Comparison of ENCODE assay signal across 13 mouse cellular contexts in genomic region chr2:163332368-163333055, GRCm38 (mm10).
DNase-seq lines count a peak whose midpoint lies in the region; ATAC-seq lines count a peak whose summit lies in the region.
"Had no signal": no experiment of that assay in that cellular context is flagged by ENCODE, and none has a peak within 500 bp of the region (broad histone marks: within the 10 kb centered on the region; RNA-seq: fewer than 3 reads in every experiment).

No protein-coding gene starts in this region.

- H3K4me2 ChIP-seq in heart, embryonic 13.5 days: no peak overlapping the region
- H3K4me2 ChIP-seq: kidney, embryonic 15.5 days; limb, embryonic 15.5 days had no signal

- H3K36me3 ChIP-seq in heart, embryonic 13.5 days: peaks cover 34% of the 10 kb centered on the region
- H3K36me3 ChIP-seq: hindbrain, embryonic 10.5 days; kidney, embryonic 15.5 days; limb, embryonic 15.5 days had no signal

- intact Hi-C loops in left cerebral cortex, postnatal 14 days (cut with DNase I): loop anchor here (5.0 kb wide), 1 partner anchor 285 kb away; no protein-coding TSS in a partner anchor

- H3K27me3 ChIP-seq in heart, embryonic 13.5 days (replicated peaks): peaks cover 10% of the 10 kb centered on the region; the same call in 1 of the 2 replicates

- H3K27ac ChIP-seq in heart, embryonic 13.5 days (replicated peaks): peak overlapping the region; percentile 50; the same call in 1 of the 2 replicates
- H3K27ac ChIP-seq: hindbrain, embryonic 10.5 days; kidney, embryonic 15.5 days; limb, embryonic 15.5 days had no signal

- H3K4me1 ChIP-seq in heart, embryonic 13.5 days: peaks cover 17% of the 10 kb centered on the region
- H3K4me1 ChIP-seq: kidney, embryonic 15.5 days; megakaryocyte, embryonic 14.5 days had no signal

- H3K4me3 ChIP-seq in heart, embryonic 13.5 days: no peak overlapping the region
- H3K4me3 ChIP-seq: hindbrain, embryonic 10.5 days; kidney, embryonic 15.5 days; limb, embryonic 15.5 days; megakaryocyte, embryonic 14.5 days had no signal

- H3K9me3 ChIP-seq in heart, embryonic 13.5 days: no peaks in the 10 kb centered on the region
- H3K9me3 ChIP-seq: hindbrain, embryonic 10.5 days; kidney, embryonic 15.5 days; limb, embryonic 15.5 days; megakaryocyte, embryonic 14.5 days had no signal

- 31% methylated on average over 13 of the region's 13 CpGs for WGBS in heart, embryonic 13.5 days

- no peak for DNase-seq in heart, adult 18-20 months
- peak; percentile 80 for DNase-seq in brain, adult 2 months (ENCODE audit: low read depth, low spot score)
- DNase-seq in frontal cortex, postnatal 10 days (ENCODE audit: low spot score in 2 of 2): peak; percentile 27 to 33
- DNase-seq in left cerebral cortex, postnatal 14 days (ENCODE audit: low spot score in 2 of 2): peak; percentile 54 to 77
- no peak for DNase-seq in kidney, postnatal 36 days
- DNase-seq in adrenal gland, postnatal 36 days: no peak
- DNase-seq: thymus, adult 18-20 months had no signal

- peak overlapping the region; percentile 56; the same call in 1 of the 2 replicates for H3K9ac ChIP-seq in heart, embryonic 13.5 days
- H3K9ac ChIP-seq: kidney, embryonic 15.5 days; limb, embryonic 15.5 days had no signal

- no peak for ATAC-seq in heart, embryonic 13.5 days (ENCODE audit: extremely low read depth, insufficient number of reproducible peaks, low FRiP score, low TSS enrichment)
- ATAC-seq in activated CD4-positive, CD25-positive, alpha-beta regulatory T cell, adult 4 months: no peak

Comparison
In these comparisons a context has a peak if more than half of its experiments do, and no peak if none do; other contexts are left out.
1. DNase-seq: peak in brain, adult 2 months (single experiment), frontal cortex, postnatal 10 days (2 of 2) and left cerebral cortex, postnatal 14 days (2 of 2); none in heart, adult 18-20 months (0 of 2), kidney, postnatal 36 days (0 of 2) and adrenal gland, postnatal 36 days (0 of 2).